Mouse (Mus musculus): Measurements from ENCODE around the gene Herc1.

Herc1 gene

DNA sequence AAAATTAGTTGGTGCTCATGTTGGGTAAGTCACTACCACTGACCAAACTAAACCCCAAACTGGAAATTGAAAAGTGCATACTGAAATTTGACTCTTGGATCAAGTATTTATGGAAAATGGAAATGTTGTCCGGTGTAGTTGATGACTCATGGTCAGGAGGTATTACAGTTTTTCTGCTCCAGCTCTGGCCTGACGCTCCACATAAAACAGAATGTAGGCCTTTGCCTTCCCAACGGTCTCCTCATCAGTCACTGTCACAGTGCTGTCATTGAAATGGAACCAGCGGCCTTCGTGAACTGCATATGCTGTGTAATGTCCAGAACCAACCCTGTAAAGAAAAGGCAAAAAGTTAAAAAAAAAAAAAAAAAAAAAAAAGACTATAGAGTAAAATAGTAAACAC lies 168.0 kb downstream of the Herc1 start:
- no peak for DNase-seq (ENCODE audit: low spot score in 2 of 2)

DNA sequence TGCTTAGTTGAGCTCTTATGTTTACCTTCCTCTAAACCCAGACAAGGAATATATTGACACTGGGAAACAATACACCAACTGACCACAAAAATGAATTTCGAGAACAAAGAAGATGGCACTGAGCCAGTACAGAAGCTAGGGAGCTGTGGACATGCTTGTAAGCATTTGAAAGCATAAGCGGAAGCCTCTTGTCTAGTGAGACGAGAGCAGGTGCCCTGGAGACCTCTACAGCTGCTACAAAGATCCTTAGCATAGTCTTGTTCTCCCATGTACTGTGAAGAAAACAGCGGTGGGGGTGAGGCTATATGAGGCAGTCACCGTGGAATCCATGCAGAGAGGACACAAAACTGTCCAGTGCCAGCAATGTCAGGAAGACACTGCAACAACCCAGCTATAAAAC lies 168.7 kb downstream of the Herc1 start:
- no peak for DNase-seq (ENCODE audit: low spot score in 2 of 2)

DNA sequence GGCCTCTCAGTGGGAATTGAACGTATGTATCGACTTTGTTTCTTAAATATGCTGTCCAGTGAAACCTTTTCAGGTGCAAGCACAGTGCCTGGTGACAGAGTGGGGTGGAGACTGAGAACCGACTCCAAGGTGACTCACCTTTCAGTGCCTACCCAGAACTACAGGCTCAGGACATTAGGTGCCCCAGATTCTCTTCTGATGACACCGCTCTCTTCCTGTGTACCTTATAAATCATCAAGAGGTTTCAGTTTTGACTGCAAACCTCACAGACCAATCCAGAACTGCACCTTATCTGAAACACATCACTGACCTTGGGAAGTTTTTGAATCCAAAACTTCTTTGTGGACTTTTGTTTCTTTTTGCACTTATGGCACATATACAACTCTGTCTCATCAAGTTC lies 170.0 kb downstream of the Herc1 start:
- DNase-seq (ENCODE audit: low spot score in 2 of 2) = no peak

DNA sequence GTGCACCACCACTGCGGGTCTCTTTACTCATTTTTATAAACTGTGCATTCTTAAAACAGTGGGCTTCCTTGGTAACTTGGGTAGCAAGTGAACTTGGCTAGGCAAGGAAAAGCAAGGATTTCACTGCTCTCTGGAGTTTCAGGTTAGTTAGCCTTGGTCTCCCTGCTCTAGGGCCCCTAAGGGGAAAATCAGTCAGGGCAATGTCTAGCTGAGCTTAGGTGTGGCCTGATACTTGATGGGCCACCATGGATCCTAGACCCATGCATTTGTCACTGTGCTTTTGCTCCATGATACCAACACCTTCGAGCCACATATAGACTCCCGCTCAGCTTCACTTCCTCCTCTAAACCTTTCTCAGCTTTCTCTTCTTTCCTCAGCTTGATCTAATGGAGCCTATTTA lies 171.3 kb downstream of the Herc1 start:
- DNase-seq (ENCODE audit: low spot score in 2 of 2) = no peak

DNA sequence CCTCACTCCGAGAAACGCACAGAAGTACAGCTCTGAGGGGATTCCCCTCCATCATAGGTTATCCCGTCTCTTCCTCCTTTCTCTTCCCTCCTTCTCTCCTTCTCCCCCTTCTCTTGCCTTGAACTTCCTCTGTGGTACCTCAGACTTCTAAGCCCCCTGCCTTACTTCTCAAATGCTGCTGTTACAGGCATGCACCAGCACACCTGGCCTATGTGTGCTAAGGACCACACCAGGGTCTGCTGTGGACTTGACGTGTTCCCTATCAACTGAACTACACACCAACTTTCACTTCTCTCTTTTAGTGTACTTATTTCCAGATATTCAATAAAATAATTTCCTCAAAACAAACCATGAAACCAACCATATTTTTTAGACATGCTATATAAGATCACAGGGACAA lies 192.5 kb downstream of the Herc1 start:
- no peak for DNase-seq (ENCODE audit: low spot score in 2 of 2)

Data from right cerebral cortex, adult 2 months (tissue).